Mouse (Mus musculus): ENCODE measurements around the gene Cyp17a1. TPM values are rescaled to one million over a fixed set of nuclear protein-coding genes. Genes with fewer than 3 reads are reported as not detected.

The Cyp17a1 gene
- polyA plus RNA-seq, 1 experiment: 174 TPM

DNA sequence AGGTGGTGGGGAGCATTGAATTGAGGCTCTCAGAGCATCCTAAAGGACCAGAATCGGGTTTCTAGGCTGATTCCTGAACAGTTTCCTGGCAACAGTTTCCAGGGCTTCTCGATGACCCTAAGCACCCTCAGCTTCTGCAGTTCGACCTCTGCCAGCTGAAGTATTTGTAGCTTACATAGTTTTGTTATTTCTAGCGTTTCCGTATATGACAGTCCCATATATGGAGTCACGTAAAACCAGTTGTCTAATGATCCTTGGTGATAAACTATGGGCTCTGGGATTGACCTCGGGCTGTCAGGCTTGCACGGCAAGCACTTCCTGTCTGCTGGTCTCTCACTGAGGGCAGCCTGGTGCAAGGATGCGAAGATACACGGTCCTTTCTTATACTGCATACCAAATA is 47.5 kb downstream of the Cyp17a1 start:
- TF ChIP-seq POLR2A (IDR thresholded peaks at IDR 0.05; ENCODE audit: control insufficient read depth, low read depth, low read length): no peak
- TF ChIP-seq CTCF (IDR thresholded peaks at IDR 0.05; ENCODE audit: control insufficient read depth, insufficient read depth, insufficient replicate concordance, low read depth, low read length): no peak
- no peaks in the 10 kb centered on the region for H3K36me3 ChIP-seq (ENCODE audit: control insufficient read depth, insufficient read depth, low read length)
- H3K27ac ChIP-seq (ENCODE audit: control insufficient read depth, insufficient read depth, low read depth, low read length): no peak overlapping the region
- no peak overlapping the region for H3K4me3 ChIP-seq (ENCODE audit: control insufficient read depth, low read depth, low read length)
- no peaks in the 10 kb centered on the region for H3K27me3 ChIP-seq (ENCODE audit: control insufficient read depth, insufficient read depth, low read length)
- H3K4me1 ChIP-seq (ENCODE audit: control insufficient read depth, insufficient read depth, low read length): peaks cover 11% of the 10 kb centered on the region

DNA sequence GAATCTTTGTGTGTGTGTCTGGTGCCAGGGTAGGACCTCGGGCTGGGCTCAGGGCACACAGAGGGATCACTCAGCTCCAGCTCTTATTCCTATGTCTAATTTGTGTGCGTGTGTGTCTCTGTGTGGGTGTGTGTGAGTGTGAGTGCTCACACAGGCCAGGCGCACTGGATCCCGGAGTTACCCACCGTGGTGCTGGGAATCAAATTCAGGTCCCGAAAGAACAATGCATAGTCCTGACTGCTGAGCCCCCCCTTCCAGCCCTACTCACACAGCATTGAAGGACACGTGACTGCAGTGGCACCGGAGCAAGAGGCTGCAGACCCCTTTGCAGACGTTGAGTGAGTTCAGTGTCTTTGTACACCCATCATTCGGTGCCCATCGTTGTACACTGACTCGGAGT is 48.0 kb downstream of the Cyp17a1 start:
- TF ChIP-seq POLR2A (IDR thresholded peaks at IDR 0.05; ENCODE audit: control insufficient read depth, low read depth, low read length) (no peak), CTCF (IDR thresholded peaks at IDR 0.05; ENCODE audit: control insufficient read depth, insufficient read depth, insufficient replicate concordance, low read depth, low read length) (no peak)
- Histone ChIP-seq H3K36me3 (ENCODE audit: control insufficient read depth, insufficient read depth, low read length) (no peaks in the 10 kb centered on the region), H3K27me3 (ENCODE audit: control insufficient read depth, insufficient read depth, low read length) (no peaks in the 10 kb centered on the region), H3K4me1 (ENCODE audit: control insufficient read depth, insufficient read depth, low read length) (peaks cover 9% of the 10 kb centered on the region), H3K4me3 (ENCODE audit: control insufficient read depth, low read depth, low read length) (no peak overlapping the region), H3K27ac (ENCODE audit: control insufficient read depth, insufficient read depth, low read depth, low read length) (no peak overlapping the region)

DNA sequence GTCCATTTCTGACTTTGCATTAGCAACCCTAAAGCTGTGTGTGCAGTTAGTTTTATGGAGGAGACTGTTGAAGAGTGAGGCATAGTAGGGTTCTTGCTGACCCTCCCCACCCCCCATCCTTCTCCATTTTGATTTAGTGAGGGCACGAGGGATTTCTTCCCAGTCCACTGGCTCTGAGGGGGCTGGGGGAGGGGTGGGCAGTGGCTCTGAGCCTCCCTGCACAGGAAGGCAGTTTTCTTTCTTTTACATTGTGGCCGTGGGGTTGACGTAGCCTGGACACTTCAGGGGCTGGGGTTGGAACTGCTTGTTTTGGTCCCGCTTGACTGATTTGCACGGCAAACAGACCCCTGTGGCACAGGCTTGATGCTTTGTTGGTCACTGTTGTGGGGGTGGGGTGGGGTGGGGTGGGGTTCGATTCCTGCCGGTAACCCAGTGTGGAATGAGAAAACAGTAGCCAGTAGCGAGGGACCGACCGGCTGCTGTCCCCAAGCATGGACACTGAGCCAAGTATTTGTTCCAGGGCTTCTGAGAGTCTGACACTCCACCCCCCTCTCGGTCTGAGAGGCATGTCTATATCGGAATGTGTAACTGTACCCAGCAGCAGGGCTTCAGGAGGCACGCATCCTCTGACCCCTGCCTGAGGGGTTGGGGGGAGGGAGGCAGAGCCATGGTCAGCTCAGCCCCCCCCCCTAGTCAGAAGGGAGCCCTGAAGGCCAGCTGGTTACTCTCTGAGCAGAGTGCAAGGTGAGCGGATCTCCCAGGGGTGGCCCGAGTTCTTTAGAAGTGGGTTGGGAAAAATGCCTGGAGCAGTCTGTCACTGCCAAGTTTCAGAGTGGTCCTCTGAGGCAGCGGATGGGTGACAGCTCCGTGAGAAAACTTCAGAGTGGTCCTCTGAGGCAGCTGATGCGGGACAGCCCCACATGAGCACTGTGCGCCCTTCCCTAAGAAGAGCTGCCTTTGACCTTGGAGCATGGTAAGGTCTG is 48.9 kb downstream of the Cyp17a1 start:
- Histone ChIP-seq H3K4me3 (ENCODE audit: control insufficient read depth, low read depth, low read length) (no peak overlapping the region), H3K4me1 (ENCODE audit: control insufficient read depth, insufficient read depth, low read length) (peaks cover 9% of the 10 kb centered on the region), H3K36me3 (ENCODE audit: control insufficient read depth, insufficient read depth, low read length) (no peaks in the 10 kb centered on the region), H3K27me3 (ENCODE audit: control insufficient read depth, insufficient read depth, low read length) (no peaks in the 10 kb centered on the region), H3K27ac (ENCODE audit: control insufficient read depth, insufficient read depth, low read depth, low read length) (no peak overlapping the region)
- TF ChIP-seq CTCF (IDR thresholded peaks at IDR 0.05; ENCODE audit: control insufficient read depth, insufficient read depth, insufficient replicate concordance, low read depth, low read length): no peak

DNA sequence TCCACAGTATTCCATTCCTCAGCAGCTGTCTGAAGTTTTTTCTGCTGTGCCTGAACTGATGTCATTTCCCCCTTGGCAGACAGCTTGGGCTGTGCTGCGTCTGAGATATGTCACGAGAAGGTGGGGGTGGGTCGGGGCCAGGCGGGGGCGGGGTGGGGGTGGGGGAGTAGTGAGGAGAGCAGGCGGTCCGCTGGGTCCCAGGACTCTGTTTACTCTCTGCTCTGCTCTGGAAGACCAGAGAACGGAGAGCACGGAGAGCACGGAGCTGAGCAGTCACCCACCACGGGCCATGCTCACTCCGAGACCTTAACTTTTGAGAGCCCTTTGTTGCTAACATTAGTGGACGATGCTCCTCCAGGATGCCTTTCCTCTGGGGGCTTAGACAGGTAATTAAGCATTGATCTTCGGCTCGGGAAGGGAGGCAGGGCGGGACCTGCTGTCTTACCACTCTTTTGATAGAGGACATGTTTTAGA is 49.7 kb downstream of the Cyp17a1 start:
- Histone ChIP-seq H3K27me3 (ENCODE audit: control insufficient read depth, insufficient read depth, low read length) (no peaks in the 10 kb centered on the region), H3K36me3 (ENCODE audit: control insufficient read depth, insufficient read depth, low read length) (no peaks in the 10 kb centered on the region), H3K4me3 (ENCODE audit: control insufficient read depth, low read depth, low read length) (no peak overlapping the region), H3K4me1 (ENCODE audit: control insufficient read depth, insufficient read depth, low read length) (peaks cover 9% of the 10 kb centered on the region), H3K27ac (ENCODE audit: control insufficient read depth, insufficient read depth, low read depth, low read length) (0 out of 2 replicates have a peak overlapping the region, but pooled peaks have one; percentile 12)
- TF ChIP-seq CTCF (IDR thresholded peaks at IDR 0.05; ENCODE audit: control insufficient read depth, insufficient read depth, insufficient replicate concordance, low read depth, low read length) (no peak), POLR2A (IDR thresholded peaks at IDR 0.05; ENCODE audit: control insufficient read depth, low read depth, low read length) (no peak)

DNA sequence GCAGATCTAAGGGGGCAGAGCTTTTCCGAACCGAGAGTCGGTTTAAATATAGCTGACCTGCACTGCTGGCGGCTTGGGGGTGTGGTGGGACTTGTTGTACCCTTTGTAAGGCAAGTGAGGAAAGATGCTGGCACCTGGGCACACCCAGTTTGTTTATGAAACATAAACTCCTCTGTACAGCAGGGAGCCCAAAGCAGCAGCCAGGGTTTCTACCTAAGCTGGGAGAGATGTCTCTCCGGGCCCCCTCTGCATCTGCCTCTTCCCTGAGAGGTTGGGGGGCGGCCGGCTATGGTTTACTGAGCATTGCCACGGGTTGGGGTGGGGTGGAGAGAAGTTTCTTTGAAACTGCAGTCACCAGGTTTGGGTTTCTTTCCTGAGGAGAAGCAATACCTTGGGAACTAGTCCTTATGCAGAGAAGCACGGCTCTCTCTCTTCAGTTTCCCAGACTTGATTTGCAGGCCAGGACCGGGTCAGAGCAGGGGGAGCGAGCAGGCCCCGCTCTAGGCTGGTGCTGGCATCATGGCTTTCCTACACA is 50.2 kb downstream of the Cyp17a1 start:
- TF ChIP-seq CTCF (IDR thresholded peaks at IDR 0.05; ENCODE audit: control insufficient read depth, insufficient read depth, insufficient replicate concordance, low read depth, low read length) (no peak), POLR2A (IDR thresholded peaks at IDR 0.05; ENCODE audit: control insufficient read depth, low read depth, low read length) (no peak)
- no peak overlapping the region for H3K4me3 ChIP-seq (ENCODE audit: control insufficient read depth, low read depth, low read length)
- no peak overlapping the region for H3K27ac ChIP-seq (ENCODE audit: control insufficient read depth, insufficient read depth, low read depth, low read length)
- no peaks in the 10 kb centered on the region for H3K36me3 ChIP-seq (ENCODE audit: control insufficient read depth, insufficient read depth, low read length)
- H3K4me1 ChIP-seq (ENCODE audit: control insufficient read depth, insufficient read depth, low read length): peaks cover 7% of the 10 kb centered on the region
- H3K27me3 ChIP-seq (ENCODE audit: control insufficient read depth, insufficient read depth, low read length): no peaks in the 10 kb centered on the region

DNA sequence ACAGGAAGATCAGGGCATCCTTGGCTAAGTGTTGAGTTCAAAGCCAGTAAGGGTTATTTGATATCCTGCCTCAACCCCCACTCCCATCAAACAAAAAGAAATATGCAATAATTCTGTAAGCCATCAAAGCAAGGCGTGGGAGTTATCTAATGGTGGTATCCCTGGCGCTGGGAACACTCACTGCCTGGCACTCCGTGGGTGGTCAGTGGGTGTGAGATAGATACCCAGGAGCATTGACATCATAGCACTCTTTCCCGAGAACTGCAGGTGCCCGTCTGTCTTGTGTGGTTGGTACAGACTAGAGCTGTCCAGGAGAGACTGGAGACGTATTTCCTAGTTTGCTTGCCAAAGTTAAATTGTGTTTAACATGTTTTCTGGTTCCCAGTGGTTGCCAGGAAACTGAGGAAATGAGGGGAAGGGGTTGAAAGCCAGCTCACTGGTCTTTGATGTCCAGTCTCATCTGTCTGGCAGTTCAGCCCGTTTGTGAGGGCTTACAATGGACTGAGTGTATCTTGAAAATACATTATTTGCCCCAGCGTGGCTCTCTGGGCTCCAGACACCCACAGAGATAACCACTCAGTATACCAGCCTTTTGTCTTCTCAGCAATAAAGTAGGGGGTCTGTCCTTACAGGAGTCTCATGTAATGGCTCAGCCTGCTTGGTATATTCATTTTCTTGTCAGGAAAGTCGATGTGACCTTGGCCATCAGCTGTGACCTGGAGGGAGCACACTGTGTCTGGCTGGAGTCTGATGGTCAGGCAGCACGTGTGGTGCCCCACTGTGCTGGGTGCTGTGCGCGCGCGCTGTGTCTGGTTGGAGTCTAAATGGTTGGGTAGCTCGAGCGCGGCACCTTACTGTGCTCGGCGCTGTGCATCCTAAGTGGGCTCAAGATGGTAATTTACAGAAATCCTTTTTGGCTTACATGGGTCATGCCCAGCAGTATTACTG is 51.5 kb downstream of the Cyp17a1 start:
- Histone ChIP-seq H3K4me3 (ENCODE audit: control insufficient read depth, low read depth, low read length) (no peak overlapping the region), H3K36me3 (ENCODE audit: control insufficient read depth, insufficient read depth, low read length) (no peaks in the 10 kb centered on the region), H3K27ac (ENCODE audit: control insufficient read depth, insufficient read depth, low read depth, low read length) (no peak overlapping the region), H3K27me3 (ENCODE audit: control insufficient read depth, insufficient read depth, low read length) (no peaks in the 10 kb centered on the region), H3K4me1 (ENCODE audit: control insufficient read depth, insufficient read depth, low read length) (peaks cover 7% of the 10 kb centered on the region)
- no peak for TF ChIP-seq CTCF (IDR thresholded peaks at IDR 0.05; ENCODE audit: control insufficient read depth, insufficient read depth, insufficient replicate concordance, low read depth, low read length)
- TF ChIP-seq POLR2A (IDR thresholded peaks at IDR 0.05; ENCODE audit: control insufficient read depth, low read depth, low read length): no peak

Data from testis, adult 2 months (tissue).